8 mouse cellular contexts compared by ENCODE assay signal in genomic region chr5:98180888-98181635, GRCm38 (mm10). TPM values are rescaled to one million over a fixed set of nuclear protein-coding genes. Genes with fewer than 3 reads are reported as not detected.
A peak's percentile ranks its signal among the peaks of the same experiment; 100 is the strongest.
DNase-seq lines count a peak whose midpoint lies in the region; ATAC-seq and TF ChIP-seq lines count a peak whose summit lies in the region.

No protein-coding gene starts in this region.

- H3K9me3 ChIP-seq in forebrain, embryonic 16.5 days (ENCODE audit: control insufficient read depth, low read length), result no peaks in the 10 kb centered on the region

- peak overlapping the region; percentile 68 for H3K9ac ChIP-seq in forebrain, embryonic 16.5 days (replicated peaks; ENCODE audit: low read depth, low read length)

- H3K4me2 ChIP-seq in forebrain, embryonic 16.5 days (ENCODE audit: low read length), result peak overlapping the region; percentile 55

- no peak for DNase-seq in layer of hippocampus, adult 2 months (ENCODE audit: low spot score in 2 of 2)
- DNase-seq in layer of hippocampus, postnatal 25 days (ENCODE audit: extremely low spot score in 1 of 2, low spot score in 1 of 2), result no peak
- DNase-seq in cerebellum, adult 8-10 months, result peak; percentile 66
- DNase-seq in lung, postnatal 10 days, result peak; percentile 45
- no peak for DNase-seq in spleen, postnatal 36 days (ENCODE audit: low spot score in 2 of 2)
- DNase-seq in gastrocnemius, postnatal 10 days, result no peak
- DNase-seq in urinary bladder, postnatal 25 days (ENCODE audit: low spot score), result no peak

- no peaks in the 10 kb centered on the region for H3K36me3 ChIP-seq in forebrain, embryonic 16.5 days (ENCODE audit: control insufficient read depth, insufficient read depth)

- H3K4me3 ChIP-seq in layer of hippocampus, adult 2 months, result peak overlapping the region; percentile 65
- peak overlapping the region; percentile 52 for H3K4me3 ChIP-seq in forebrain, embryonic 16.5 days (replicated peaks; ENCODE audit: low read length)

- peak overlapping the region; percentile 96 for H3K27ac ChIP-seq in layer of hippocampus, adult 2 months
- H3K27ac ChIP-seq in forebrain, embryonic 16.5 days (ENCODE audit: low read length), result peak overlapping the region; percentile 87

- WGBS in forebrain, embryonic 16.5 days, result under 1% methylated on average over 27 of the region's 27 CpGs

- TF ChIP-seq CTCF in layer of hippocampus, adult 2 months (conservative IDR thresholded peaks at IDR 0.05), result no peak

- H3K4me1 ChIP-seq in forebrain, embryonic 16.5 days (replicated peaks; ENCODE audit: control insufficient read depth, insufficient read depth, low read length), result peaks cover 30% of the 10 kb centered on the region

- peaks cover 25% of the 10 kb centered on the region for H3K27me3 ChIP-seq in forebrain, embryonic 16.5 days (replicated peaks; ENCODE audit: control insufficient read depth, insufficient read depth, low read length)

- ATAC-seq in forebrain, embryonic 16.5 days, result peak; percentile 27

RNA-seq across cellular contexts. Expression of gene Prdm8, which starts 14.1 kb away (rescaled TPM):
- 10 to 100 TPM; 97.2 to 98.1 TPM for total RNA-seq in layer of hippocampus, adult 2 months (2021)
- total RNA-seq in layer of hippocampus, postnatal 25 days (2021), result 10 to 100 TPM; 79.4 to 82.4 TPM
- polyA plus RNA-seq in forebrain, embryonic 16.5 days (2015; fragmentation: Nextera tagmentation; extraction: Ambion mirVana), result 6.4 and 7.1 TPM in 2 replicates
- total RNA-seq in gastrocnemius, postnatal 10 days (2021), result 1 to 10 TPM; 1.1 to 1.7 TPM

Comparison
In these comparisons a context has a peak if more than half of its experiments do, and no peak if none do; other contexts are left out.
1. DNase-seq: peak in cerebellum, adult 8-10 months (single experiment) and lung, postnatal 10 days (single experiment); none in layer of hippocampus, adult 2 months (0 of 2), layer of hippocampus, postnatal 25 days (0 of 2), spleen, postnatal 36 days (0 of 2), gastrocnemius, postnatal 10 days (single experiment) and urinary bladder, postnatal 25 days (single experiment).
2. RNA of gene Prdm8, which starts 14.1 kb away (total RNA-seq): 97.2 to 98.1 TPM in layer of hippocampus, adult 2 months and 79.4 to 82.4 TPM in layer of hippocampus, postnatal 25 days; 1.1 to 1.7 TPM in gastrocnemius, postnatal 10 days; every median in the first group is over 10 times any median in the second.